Mouse (Mus musculus) small intestine, adult 2 months (tissue): Measurements from ENCODE around the gene Actg1.

ENCODE experiments used
- CTCF ChIP-seq: fragments of 200-500 bp; IDR thresholded peaks from 2 replicates; pipeline ENCODE4 v1.5.1; 2012; ENCODE audit warnings: low read depth, mild to moderate bottlenecking, control low read depth, inconsistent platforms, low read length, moderate library complexity, mixed read lengths; ENCODE audit not compliant: insufficient replicate concordance, insufficient read length; ENCODE audit errors: extremely low read depth
- POLR2A ChIP-seq: fragments of 200-500 bp; IDR thresholded peaks from 2 replicates; pipeline ENCODE4 v1.6.1; 2012; ENCODE audit warnings: low read depth, mild to moderate bottlenecking, control low read depth, inconsistent platforms, low read length, moderate library complexity

GRCm38 (mm10) chr11:120312069-120312468 lies 36.3 kb downstream of the Actg1 start:
- TF ChIP-seq CTCF: no peak
- TF ChIP-seq POLR2A: no peak
